Mouse (Mus musculus) megakaryocyte, embryonic 14.5 days (primary cell): ENCODE data around the gene Slc35e3. TPM values are rescaled to one million over a fixed set of nuclear protein-coding genes. Genes with fewer than 3 reads are reported as not detected.
"Not testable (repeated sequence)": the region's sequence is repeated elsewhere in the genome, so short reads cannot be mapped to it uniquely, and the experiment has no call there.

Experiments used
- H3K27me3 ChIP-seq: replicated peaks from 2 replicates; pipeline ENCODE3; 2012; ENCODE audit warnings: inconsistent platforms
- H3K36me3 ChIP-seq: replicated peaks from 2 replicates; pipeline ENCODE3; 2012; ENCODE audit warnings: low read length, inconsistent platforms, mixed read lengths
- H3K4me1 ChIP-seq: 2 replicates; pipeline ENCODE4 v1.6.1; 2012; ENCODE audit warnings: inconsistent platforms
- H3K4me3 ChIP-seq: replicated peaks from 2 replicates; pipeline ENCODE3; 2012; ENCODE audit warnings: moderate library complexity, mild to moderate bottlenecking, inconsistent platforms
- H3K9me3 ChIP-seq: 2 replicates; pipeline ENCODE4 v1.6.1; 2012; ENCODE audit warnings: inconsistent platforms
- FLI1 ChIP-seq: IDR thresholded peaks from 2 replicates; pipeline ENCODE4 v1.6.1; 2012; ENCODE audit warnings: low read length, inconsistent platforms, mixed read lengths
- GATA1 ChIP-seq: IDR thresholded peaks from 3 replicates; pipeline ENCODE4 v1.6.1; 2012; ENCODE audit warnings: mixed read lengths, low read length, inconsistent platforms, borderline replicate concordance
- polyA plus RNA-seq: library from polyadenylated mRNA; stranded (reverse); fragments of >175 nt; gene quantifications from 2 replicates; pipeline ENCODE4 v1.2.3, GENCODE M21; 2012; ENCODE audit warnings: low replicate concordance; ENCODE audit not compliant: insufficient read depth

The Slc35e3 gene
- polyA plus RNA-seq, 1 experiment, result 0.47 TPM

- Histone ChIP-seq H3K4me1 (peaks cover 50% of the 10 kb centered on the region), H3K4me3 (peak overlapping the region; percentile 87), H3K36me3 (peaks cover 69% of the 10 kb centered on the region), H3K27me3 (no peaks in the 10 kb centered on the region), H3K9me3 (no peaks in the 10 kb centered on the region)
- TF ChIP-seq GATA1, result no peak
- no peak for TF ChIP-seq FLI1
Measured at GRCm38 (mm10) chr10:117707114-117707838, 38.9 kb downstream of the Slc35e3 start.

- H3K36me3 ChIP-seq, result peaks cover 77% of the 10 kb centered on the region
- peak overlapping the region; percentile 87 for H3K4me3 ChIP-seq
- no peaks in the 10 kb centered on the region for H3K27me3 ChIP-seq
- no peaks in the 10 kb centered on the region for H3K9me3 ChIP-seq
- peaks cover 47% of the 10 kb centered on the region for H3K4me1 ChIP-seq
- no peak for TF ChIP-seq FLI1
Measured at GRCm38 (mm10) chr10:117706440-117706839, 39.7 kb downstream of the Slc35e3 start.

GRCm38 (mm10) chr10:117705806-117706205 lies 40.4 kb downstream of the Slc35e3 start:
- H3K27me3 ChIP-seq, result no peaks in the 10 kb centered on the region
- peaks cover 43% of the 10 kb centered on the region for H3K4me1 ChIP-seq
- H3K9me3 ChIP-seq, result no peaks in the 10 kb centered on the region
- peaks cover 83% of the 10 kb centered on the region for H3K36me3 ChIP-seq
- TF ChIP-seq GATA1 (no peak), FLI1 (no peak)
- peak overlapping the region; percentile 79 for H3K4me3 ChIP-seq

- Histone ChIP-seq H3K27me3 (no peaks in the 10 kb centered on the region), H3K4me1 (peaks cover 43% of the 10 kb centered on the region), H3K36me3 (peaks cover 91% of the 10 kb centered on the region), H3K9me3 (no peaks in the 10 kb centered on the region), H3K4me3 (no peak overlapping the region)
- TF ChIP-seq FLI1 (no peak), GATA1 (no peak)
Measured at GRCm38 (mm10) chr10:117704964-117705335, 41.2 kb downstream of the Slc35e3 start.

GRCm38 (mm10) chr10:117704314-117704963 lies 41.7 kb downstream of the Slc35e3 start:
- H3K4me1 ChIP-seq, result peaks cover 43% of the 10 kb centered on the region

GRCm38 (mm10) chr10:117703506-117703905 lies 42.7 kb downstream of the Slc35e3 start:
- TF ChIP-seq GATA1, result no peak
- no peak for TF ChIP-seq FLI1
- H3K4me1 ChIP-seq, result peaks cover 37% of the 10 kb centered on the region
- H3K27me3 ChIP-seq, result no peaks in the 10 kb centered on the region
- H3K9me3 ChIP-seq, result no peaks in the 10 kb centered on the region
- no peak overlapping the region for H3K4me3 ChIP-seq
- peaks cover 95% of the 10 kb centered on the region for H3K36me3 ChIP-seq

More at GRCm38 (mm10) chr10:117704314-117704963, 41.7 kb downstream of the Slc35e3 start:
- not testable (repeated sequence) for H3K9me3 ChIP-seq, H3K4me3 ChIP-seq, H3K27me3 ChIP-seq
- H3K36me3 ChIP-seq, result peaks cover 96% of the 10 kb centered on the region

- Histone ChIP-seq H3K4me1 (peaks cover 33% of the 10 kb centered on the region), H3K9me3 (no peaks in the 10 kb centered on the region), H3K27me3 (no peaks in the 10 kb centered on the region), H3K4me3 (no peak overlapping the region), H3K36me3 (peaks cover 97% of the 10 kb centered on the region)
- TF ChIP-seq GATA1 (no peak), FLI1 (no peak)
Measured at GRCm38 (mm10) chr10:117702024-117702833, 43.9 kb downstream of the Slc35e3 start.

- Histone ChIP-seq H3K36me3 (peaks cover 97% of the 10 kb centered on the region), H3K27me3 (no peaks in the 10 kb centered on the region), H3K4me1 (peaks cover 23% of the 10 kb centered on the region), H3K9me3 (no peaks in the 10 kb centered on the region), H3K4me3 (no peak overlapping the region)
- no peak for TF ChIP-seq FLI1
- TF ChIP-seq GATA1, result no peak
Measured at GRCm38 (mm10) chr10:117701034-117701829, 44.9 kb downstream of the Slc35e3 start.

GRCm38 (mm10) chr10:117700450-117700849 lies 45.7 kb downstream of the Slc35e3 start:
- TF ChIP-seq GATA1 (no peak), FLI1 (no peak)
- no peaks in the 10 kb centered on the region for H3K27me3 ChIP-seq
- peaks cover 18% of the 10 kb centered on the region for H3K4me1 ChIP-seq
- peaks cover 98% of the 10 kb centered on the region for H3K36me3 ChIP-seq
- no peak overlapping the region for H3K4me3 ChIP-seq
- no peaks in the 10 kb centered on the region for H3K9me3 ChIP-seq

GRCm38 (mm10) chr10:117699914-117700313 lies 46.3 kb downstream of the Slc35e3 start:
- Histone ChIP-seq H3K27me3 (no peaks in the 10 kb centered on the region), H3K4me1 (peaks cover 13% of the 10 kb centered on the region), H3K36me3 (peaks cover 98% of the 10 kb centered on the region), H3K9me3 (no peaks in the 10 kb centered on the region), H3K4me3 (no peak overlapping the region)
- TF ChIP-seq FLI1 (no peak), GATA1 (no peak)
